Mouse (Mus musculus) heart, adult 2 months (tissue): ENCODE measurements around the gene A2ml1.
A peak's percentile ranks its signal among the peaks of the same experiment; 100 is the strongest.

Experiments used
- CTCF ChIP-seq: fragments of 200-600 bp; IDR thresholded peaks from 2 replicates; pipeline ENCODE4 v1.8.1; 2022; ENCODE audit warnings: antibody characterized with exemption, mild to moderate bottlenecking, moderate library complexity
- EP300 ChIP-seq: fragments of 200-500 bp; IDR thresholded peaks from 2 replicates; pipeline ENCODE4 v1.6.1; 2011; ENCODE audit warnings: low read depth, low read length, control low read depth; ENCODE audit not compliant: insufficient read depth
- POLR2A ChIP-seq: fragments of 200-500 bp; IDR thresholded peaks from 2 replicates; pipeline ENCODE4 v1.6.1; 2011; ENCODE audit warnings: mild to moderate bottlenecking, low read depth, low read length, control low read depth; ENCODE audit not compliant: insufficient read depth

- no peak for TF ChIP-seq POLR2A
- TF ChIP-seq CTCF, result peak; percentile 49
- TF ChIP-seq EP300, result no peak
Measured at GRCm38 (mm10) chr6:128599555-128599954, 18.1 kb upstream of the A2ml1 start.
